Mouse (Mus musculus) olfactory bulb, adult 2 months (tissue): Measurements from ENCODE around the gene Lamb2.

Experiments
- CTCF ChIP-seq: fragments of 200-500 bp; IDR thresholded peaks from 2 replicates; pipeline ENCODE4 v1.5.1; 2012; ENCODE audit warnings: low read depth, mild to moderate bottlenecking, low read length, moderate library complexity; ENCODE audit not compliant: insufficient read depth
- POLR2A ChIP-seq: fragments of 200-500 bp; IDR thresholded peaks from 2 replicates; pipeline ENCODE4 v1.6.1; 2012; ENCODE audit warnings: mild to moderate bottlenecking, low read depth, low read length, moderate library complexity; ENCODE audit not compliant: insufficient read depth

GRCm38 (mm10) chr9:108517931-108518332 is 38.4 kb downstream of the Lamb2 start:
- TF ChIP-seq POLR2A (no peak), CTCF (no peak)
